Mouse (Mus musculus): ENCODE results near the gene Xkr8.
"Not testable (repeated sequence)": the region's sequence is repeated elsewhere in the genome, so short reads cannot be mapped to it uniquely, and the experiment has no call there.

Gene Xkr8

DNA sequence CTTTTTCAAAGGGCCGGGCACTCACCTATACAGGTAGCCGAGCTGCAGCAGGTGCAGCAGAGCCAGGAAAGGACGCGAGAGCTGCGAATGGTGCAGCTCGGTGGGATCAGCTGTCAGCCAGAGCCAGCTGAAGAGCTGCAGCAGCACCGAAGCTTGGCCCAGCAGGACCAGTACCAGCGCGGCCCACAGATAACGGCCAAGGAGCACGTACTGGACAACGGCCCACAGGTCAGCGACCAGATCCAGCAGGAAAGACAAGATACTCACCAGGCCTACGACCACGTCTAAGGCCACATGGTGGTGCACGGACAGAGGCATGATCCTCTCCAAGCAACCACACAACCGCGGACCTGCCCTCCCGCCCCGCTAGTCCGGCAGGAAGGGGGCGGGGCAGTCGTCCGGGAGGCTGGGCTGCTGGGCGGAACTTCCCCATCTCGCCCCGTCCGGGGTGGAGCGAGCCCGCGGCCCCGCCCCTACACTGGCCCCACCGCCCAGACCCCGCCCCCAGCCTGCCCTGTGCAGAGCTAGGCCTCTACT is at the start of gene Xkr8:
Gene Xkr8, minus strand, starts transcription at position 399 of the 537 bp plus-strand sequence.
- DNase-seq (ENCODE audit: low spot score in 2 of 2) = peak; percentile 59 to 79

DNA sequence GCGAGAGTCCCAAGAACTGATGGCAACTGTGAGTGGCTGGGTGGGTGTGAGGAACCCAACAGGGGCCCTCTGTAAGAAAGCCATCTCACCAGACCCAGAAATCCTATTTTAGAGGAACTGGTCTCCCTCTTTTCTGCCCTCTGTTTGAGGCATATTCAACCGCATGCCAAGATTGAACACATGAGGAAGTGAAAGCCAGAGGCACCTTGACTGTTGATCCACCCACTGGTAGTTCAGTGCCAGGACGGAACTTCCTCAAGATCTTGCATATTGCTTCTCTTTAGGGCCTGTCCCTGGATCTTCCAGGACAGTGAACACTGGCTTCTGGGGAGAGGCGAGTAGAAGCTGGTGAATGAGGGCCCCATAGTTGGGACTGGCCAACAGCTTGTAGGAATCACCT is 47.9 kb upstream of the Xkr8 start:
- DNase-seq (ENCODE audit: low spot score in 2 of 2) = no peak

DNA sequence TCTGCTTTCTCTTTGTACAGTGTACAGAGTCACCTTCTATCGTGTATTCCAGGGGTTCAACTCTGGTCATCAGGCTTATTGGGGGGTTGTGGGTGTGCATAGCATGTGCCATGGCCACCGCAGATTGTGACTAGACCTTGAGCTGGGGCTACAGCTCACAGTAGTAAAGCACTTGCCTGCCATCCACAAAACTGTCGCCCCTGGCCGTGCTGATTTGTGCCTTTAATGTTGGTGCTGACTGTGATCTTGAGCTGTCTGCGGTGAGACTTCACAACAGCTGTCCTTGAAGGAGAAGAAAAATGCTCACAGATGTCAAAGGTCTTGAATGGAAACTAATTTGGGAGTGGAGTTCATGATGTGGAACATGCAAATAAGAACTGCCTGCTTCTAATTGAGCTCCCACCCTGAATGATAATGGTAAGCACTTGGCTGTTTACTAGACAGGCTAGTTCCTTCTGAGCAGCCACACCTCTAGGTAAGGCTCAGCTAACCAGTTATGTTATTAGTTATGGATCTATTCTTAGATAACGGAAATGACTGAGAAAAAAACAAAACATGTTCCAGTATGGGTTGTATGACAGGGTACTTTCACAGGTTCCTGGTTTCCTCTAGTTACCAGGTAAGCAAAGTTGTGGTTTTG is 46.3 kb upstream of the Xkr8 start:
- DNase-seq (ENCODE audit: low spot score in 2 of 2) = no peak

DNA sequence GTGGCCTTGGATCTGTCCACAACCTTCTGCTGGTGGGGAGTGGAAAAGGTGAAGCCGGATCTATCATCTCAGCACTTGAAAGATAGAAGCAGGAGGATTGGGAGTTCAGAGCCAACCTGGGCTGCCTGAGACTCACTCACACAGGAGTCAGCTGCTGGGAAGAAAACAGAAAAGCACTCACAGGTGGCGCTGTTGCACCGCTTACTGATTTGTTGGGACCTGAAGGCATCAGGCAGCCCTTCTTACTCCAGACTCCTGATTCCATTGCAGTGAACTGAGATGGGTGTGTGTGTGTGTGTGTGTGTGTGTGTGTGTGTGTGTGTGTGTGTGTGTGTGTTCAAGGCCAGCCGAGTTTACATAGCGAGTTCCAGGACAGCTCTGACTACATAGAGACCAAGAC is 44.4 kb upstream of the Xkr8 start:
- peak; percentile 37 to 72 for DNase-seq (ENCODE audit: low spot score in 2 of 2)

DNA sequence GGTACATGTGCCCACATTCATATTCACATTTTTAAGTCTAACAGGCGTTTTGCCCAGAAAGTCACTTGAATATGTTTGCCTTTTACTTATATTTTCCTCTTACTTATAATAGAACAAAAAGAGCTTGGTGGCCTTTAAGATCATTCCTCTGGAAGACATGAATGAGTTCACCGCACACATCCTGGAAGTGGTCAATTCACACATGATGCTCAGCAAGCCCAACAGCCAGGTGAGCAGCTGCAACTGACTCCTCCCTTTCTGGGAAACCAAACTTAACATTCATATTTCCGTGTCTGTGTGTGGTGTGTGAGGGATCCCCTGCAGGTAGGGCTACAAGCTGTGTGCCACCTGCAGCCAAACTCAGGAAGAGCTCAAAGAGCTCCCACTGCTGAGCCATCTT is 42.6 kb upstream of the Xkr8 start:
- no peak for DNase-seq (ENCODE audit: low spot score in 2 of 2)

DNA sequence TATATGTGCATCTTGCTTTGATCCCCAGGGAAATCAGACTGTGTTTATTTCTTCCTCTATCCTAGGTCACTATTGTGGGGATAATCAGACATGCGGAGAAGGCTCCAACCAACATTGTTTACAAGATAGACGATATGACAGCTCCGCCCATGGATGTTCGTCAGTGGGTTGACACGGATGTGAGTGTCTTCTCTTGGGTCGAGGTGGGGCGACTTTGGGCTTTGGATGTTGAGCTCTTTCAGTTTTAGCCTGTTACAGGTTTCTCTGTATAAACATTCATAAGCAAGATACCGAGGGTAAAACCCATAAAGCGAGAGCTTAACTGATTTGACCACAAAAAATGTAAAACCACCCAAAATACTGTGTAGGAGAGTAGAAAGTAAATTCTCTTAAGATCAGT is 39.4 kb upstream of the Xkr8 start:
- DNase-seq (ENCODE audit: low spot score in 2 of 2) = no peak

DNA sequence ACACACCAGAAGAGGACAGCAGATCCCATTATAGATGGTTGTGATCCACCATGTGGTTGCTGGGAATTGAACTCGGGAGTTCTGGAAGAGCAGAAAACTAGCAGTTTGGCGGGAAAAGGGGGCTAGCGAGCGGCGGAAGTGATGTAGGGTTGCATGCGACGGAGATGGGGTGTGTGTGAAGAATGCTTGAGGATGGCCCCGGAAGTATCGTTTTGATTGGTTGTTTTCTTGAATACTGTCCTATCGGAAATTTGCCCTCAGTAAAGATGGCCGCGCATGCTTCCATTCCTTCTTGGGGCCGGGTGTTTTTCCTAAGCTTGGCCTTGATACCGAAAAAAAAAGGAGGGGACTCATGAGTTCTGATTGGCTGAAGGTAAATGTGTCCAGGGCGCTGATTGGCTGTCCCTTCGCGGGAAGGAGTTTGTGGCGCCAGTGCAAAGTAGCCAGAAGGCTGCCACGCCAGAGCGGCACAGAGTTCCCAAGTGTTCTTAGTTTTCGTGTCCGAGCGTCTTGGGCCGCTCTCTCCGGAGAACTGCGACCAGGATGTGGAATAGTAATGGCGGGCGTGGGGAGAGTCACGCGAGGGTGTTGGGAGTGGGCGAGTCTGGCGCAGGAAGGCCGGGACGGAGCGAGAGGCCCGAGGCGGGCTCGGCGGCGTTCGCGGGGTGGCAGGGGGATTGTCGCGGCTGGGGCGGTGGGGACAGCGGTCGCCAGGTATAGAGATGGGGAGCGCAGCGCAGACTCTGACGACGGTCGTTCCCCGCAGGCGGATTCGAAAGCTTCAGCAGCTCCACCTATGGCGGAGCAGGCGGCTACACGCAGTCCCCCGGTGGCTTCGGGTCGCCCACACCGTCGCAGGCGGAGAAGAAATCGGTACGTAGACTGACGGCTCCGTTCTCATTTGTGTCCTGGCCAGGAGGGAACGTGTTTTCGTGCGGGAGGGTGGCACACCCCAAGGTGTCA is 35.8 kb upstream of the Xkr8 start, which contains the start of gene Rpa2:
Gene Rpa2, plus strand, starts transcription at position 419 of the 963 bp plus-strand sequence.
- peak; percentile 97 to 98 for DNase-seq (ENCODE audit: low spot score in 2 of 2)

DNA sequence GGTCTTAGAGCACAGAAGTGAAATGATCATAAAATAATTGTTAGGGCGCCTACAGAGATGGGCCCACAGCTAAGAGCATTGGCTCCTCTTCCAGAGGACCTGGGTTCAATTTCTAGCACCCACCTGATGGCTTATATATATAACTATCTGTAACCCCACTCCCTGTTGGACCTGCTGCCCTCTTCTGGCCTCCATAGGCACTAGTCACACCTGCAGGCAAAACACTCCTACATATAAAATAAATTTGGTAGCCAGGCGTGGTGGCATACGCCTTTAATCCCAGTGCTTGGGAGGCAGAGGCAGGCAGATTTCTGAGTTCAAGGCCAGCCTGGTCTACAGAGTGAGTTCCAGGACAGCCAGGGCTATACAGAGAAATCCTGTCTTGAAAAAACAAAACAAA is 30.8 kb upstream of the Xkr8 start:
- not testable (repeated sequence) for DNase-seq (ENCODE audit: low spot score in 2 of 2)

DNA sequence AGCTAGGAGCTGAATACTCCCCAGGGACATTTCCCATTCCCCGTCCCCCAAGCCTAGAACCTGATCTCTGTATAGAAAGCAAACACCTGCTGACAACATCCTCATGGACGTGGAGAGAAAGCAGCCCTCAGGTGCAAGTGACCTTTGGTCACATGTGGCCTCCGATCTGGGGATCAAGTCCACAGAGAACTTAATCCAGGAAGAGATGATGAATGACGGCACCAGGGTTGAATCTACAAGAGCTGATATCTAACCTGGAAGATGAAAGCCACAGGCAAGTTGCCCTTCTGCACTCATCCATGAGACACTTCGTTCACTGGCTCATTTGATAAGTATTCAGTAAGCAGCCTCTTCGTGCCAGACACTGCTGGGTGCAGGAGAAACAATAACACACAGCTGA is 30.3 kb upstream of the Xkr8 start:
- DNase-seq (ENCODE audit: low spot score in 2 of 2) = no peak

DNA sequence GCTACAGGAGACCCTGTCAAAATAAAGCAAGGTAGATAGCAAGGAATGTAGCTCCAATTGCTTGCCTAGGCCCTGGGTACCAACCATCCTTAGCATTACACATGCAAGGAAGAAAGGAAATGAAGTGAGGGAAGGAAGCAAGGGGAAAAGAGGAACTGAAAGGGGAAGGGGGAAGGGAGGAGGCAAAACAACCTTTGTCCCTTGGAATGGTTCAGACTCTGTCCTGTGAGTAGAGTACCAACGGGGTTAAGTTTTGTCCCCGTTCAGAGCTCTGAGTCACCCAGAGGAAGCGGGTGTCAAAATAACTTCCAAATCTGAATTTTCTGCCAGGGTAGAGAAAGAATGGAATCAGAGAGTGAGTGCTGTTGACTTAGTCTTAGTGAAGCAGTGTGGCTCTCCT is 27.9 kb upstream of the Xkr8 start:
- no peak for DNase-seq (ENCODE audit: low spot score in 2 of 2)

DNA sequence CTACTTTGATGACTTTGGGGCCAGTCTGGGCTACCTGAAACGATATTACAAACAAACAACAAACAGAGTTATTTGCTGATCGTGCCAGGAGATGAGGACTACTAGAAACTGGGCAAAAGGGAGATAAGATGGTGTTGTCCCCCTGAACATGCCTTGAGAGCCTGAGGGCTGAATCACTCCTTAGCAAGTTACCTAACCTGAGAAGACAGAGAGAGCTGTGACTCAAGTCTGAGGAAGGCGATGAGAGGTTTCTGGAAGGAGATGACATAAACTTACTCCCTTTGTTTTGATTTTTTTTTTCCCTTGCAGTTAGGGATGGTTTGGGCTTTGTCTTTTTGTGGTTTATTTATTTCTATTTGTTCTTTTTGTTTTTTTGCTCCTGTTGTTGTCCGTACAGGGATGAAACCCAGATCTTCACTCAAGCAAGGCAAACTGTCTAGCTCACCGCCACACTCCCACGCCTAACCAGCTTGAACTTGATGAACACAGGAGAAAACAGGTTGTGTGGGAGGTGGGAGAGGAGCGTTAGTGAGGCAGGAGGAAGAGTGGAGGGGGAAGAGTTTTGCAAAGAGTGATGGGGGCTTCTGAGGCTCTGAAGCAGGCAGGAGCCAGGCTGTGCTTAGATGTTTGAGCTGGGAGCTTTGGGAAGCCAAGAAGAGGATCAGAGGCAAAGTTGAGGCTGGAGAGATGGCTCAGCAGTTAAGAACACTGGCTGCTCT is 25.4 kb upstream of the Xkr8 start:
- no peak for DNase-seq (ENCODE audit: low spot score in 2 of 2)

DNA sequence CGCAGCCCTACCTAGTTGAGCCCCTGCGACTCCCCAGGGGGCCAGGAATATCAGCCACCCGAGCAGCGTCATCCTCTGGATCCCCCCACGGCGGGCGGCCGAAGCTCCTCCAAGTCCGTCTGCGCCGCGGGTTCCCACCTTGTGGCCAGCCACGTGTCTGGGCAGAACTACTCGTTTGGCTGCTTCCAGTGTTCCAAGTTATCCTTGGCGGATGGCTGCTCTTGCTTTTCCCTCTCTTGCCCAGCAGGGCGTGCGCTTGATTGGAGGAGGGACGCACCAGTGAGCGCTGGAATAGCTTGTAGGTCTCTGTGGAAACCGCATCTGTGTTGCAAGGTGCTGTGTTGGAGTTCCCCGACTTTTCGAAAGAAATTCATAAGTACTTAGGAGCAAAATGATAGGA is 24.6 kb upstream of the Xkr8 start, which contains the start of gene Smpdl3b:
Gene Smpdl3b, minus strand, starts transcription at position 279 of the 400 bp plus-strand sequence.
- DNase-seq (ENCODE audit: low spot score in 2 of 2) = peak; percentile 54 to 62

DNA sequence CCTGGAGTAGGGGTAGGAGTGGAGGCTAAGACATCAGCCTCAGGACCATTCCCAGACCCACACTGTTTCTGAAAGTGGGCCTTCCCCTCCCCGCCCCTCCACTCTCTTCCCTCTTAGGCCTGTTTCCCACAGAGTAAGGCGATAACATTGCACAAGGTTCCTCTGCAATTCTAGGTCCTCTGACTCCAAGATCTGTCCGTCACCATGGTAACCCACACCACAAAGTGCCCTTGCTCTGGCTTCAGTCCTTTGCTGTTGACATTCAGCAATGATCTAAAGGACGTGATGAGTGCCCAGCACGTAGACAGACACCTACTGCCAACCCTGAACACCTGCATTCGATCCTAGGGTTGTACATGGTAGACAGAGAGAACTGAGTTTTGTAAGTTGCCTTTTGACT is 20.6 kb upstream of the Xkr8 start:
- no peak for DNase-seq (ENCODE audit: low spot score in 2 of 2)

DNA sequence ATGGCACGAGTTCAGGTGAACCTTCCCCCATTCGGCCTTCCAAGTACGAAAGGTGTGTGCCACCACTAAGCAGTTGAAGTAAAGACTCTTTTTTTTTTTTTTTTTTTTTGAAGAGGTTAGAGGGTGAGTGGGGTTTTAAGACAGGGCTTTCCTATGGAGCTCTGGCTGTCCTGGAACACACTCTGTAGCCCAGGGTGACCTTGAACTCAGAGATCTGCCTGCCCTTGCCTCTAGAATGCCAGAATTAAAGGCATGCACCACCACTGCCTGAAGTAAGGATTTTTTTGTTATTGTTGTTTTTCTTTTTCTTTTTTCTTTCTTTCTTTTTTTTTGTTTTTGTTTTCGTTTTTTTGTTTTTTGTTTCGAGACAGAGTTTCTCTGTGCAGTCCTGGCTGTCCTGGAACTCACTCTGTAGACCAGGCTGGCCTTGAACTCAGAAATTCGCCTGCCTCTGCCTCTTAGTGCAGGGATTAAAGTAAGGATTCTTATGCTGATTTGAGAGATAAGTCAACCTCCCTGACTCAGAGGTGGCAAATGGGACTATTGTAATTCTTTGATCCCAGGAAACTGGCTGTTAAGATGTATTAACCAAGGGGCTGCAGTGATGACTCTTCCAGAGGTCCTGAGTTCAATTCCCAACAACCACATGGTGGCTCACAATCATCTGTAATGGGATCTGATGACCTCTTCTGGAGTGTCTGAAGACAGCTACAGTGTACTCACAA is 17.1 kb upstream of the Xkr8 start:
- no peak for DNase-seq (ENCODE audit: low spot score in 2 of 2)

DNA sequence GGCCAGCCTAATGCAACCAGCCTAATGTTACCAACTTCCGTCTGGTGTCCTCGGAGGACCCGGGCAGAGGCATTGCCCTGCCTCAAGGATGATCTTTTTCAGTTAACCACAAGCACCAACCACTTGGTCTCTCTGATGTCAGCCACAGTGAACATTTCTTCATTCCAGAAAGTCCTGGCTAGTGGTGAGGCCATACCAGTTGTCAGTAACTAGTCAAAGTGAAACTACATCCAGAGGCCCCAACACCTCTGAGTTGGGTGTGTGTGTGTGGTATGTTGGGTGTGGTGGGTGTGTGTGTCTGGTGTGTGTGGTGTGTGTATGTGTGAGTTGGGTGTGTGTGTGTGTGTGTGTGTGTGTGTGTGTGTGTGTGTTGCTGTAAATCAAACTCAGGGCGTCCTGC is 16.4 kb upstream of the Xkr8 start:
- no peak for DNase-seq (ENCODE audit: low spot score in 2 of 2)

DNA sequence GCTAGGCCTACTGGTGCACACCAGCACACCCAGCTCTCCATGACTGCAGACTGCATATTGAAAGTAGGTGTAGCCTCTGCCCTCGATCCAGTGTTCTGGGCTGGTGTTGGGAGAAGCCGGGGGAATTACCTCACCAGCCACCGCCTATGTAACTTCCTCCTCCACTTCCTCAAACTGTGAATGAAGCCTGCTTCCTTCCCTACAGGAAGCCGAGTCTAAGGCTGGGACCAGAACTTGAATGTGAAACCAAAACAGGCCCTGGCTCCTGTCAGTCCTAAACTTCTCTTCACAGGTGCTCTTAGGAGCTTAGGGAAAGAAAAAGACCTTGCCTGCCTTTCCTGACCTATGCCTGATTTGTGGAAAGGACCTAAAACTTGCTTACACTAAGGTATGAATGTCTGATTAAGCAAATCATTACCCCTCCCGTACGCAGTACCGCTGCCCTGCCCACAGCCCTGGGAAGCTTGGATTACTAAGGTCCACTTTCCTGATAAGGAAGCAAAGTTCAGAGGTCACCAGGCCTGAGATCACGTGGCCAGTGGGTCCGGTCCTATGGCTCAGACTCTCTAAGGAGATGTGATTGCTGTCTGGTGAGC is 15.4 kb upstream of the Xkr8 start:
- no peak for DNase-seq (ENCODE audit: low spot score in 2 of 2)

DNA sequence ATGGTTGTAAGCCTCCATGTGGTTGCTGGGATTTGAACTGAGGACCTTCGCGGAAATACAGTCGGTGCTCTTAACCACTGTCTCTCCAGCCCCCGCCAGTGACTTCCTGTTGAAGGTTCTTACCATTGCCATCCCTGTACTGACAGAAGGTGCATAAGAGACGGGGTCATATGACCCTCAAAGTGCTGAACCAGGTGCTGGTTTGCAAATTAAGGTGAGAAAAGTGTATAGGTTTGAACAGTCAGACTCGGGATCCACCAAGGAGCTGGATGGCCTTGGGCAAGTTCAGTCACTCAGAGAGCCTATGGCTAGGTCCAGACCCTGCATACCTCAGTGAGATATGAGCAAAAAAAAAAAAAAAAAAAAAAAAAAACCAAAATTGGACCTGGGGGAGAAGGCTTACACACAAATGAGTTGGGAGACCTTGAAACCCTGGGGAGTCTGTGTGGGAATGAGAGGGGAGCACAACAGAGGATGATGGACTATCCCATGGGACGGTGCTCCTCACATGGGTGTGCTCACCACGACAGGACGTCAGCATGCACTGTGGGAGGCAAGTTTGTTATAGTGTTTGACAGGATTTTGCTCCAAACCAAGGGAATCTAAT is 14.7 kb upstream of the Xkr8 start:
- no peak for DNase-seq (ENCODE audit: low spot score in 2 of 2)

DNA sequence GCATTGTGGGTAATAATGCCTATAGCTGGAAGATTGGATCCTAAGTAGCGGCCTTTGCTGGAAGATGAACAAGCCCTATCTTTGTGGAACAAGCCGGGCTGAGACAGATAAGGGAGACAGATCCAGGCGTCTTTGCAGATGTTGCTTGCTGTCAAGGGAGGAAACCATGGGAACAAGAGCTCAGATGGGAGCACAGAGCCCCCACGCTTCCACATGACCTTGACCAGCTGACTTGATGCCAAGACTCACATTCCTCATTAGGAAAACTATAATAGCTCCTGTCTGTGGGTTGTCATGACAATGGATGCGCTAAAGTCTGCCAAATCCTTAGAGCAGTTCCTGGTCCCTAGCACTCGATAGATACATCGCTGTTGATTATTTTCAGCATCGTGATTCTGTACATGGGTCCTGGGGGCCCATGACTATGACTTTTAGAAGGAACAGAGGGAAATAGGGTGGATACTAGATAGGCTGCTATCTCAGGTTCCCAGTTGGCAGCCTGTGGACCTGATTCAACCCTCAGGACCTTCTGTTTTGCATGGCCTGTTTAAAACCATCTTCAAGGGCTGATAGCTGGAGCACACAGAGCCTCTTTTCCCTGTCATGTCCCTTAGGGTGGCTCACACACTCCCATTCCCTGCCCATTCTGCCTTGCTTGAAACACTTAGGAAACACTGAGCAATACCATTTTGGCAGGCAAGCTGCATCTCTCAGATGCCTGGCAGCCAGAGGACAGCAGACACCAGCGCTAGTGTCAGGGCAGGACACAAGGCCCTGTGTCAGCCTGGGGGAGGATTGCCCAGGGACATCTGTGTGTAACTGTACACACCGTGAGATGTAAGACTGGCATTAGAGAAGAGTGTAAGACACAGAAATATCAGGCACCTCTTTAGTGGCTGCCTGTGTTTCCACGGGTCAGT is 11.9 kb upstream of the Xkr8 start:
- DNase-seq (ENCODE audit: low spot score in 2 of 2) = peak; percentile 41 to 66

DNA sequence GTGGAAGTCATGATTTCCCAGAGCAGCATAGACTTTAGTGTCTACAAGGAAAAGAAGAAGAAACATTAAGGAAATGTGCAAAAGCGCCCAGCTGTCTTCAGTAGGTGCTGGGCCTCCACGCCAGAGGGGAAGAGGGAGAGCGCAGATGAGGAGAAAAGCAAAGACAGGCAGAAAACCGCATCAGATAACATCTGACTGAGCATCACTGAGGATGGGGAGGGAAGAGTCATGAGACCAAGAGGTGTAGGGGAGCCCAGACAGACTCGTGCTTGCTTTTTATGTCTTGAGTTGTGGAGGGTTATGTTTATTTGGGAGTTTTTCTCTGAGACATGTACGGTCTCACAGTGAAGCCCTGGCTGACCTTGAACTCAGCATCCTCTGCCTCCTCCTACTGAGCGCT is 9.1 kb upstream of the Xkr8 start:
- no peak for DNase-seq (ENCODE audit: low spot score in 2 of 2)
